Mouse (Mus musculus) liver, postnatal 0 days (tissue): Measurements from ENCODE around the gene Ccdc88c. TPM values are rescaled to one million over a fixed set of nuclear protein-coding genes. Genes with fewer than 3 reads are reported as not detected.

Experiments
- ATAC-seq: fragments of 200-750 bp; cut with Nextera tagmentation; 2 replicates; pipeline ENCODE4 v1.8.0; 2017; ENCODE audit warnings: mild to moderate bottlenecking, moderate library complexity
- DNase-seq: peaks from one replicate; pipeline ENCODE4 v3.0.0-alpha.2; 2016
- H3K27ac ChIP-seq: fragments of 300-500 bp; sonication (generic); 2 replicates; pipeline ENCODE4 v1.5.1; 2014; ENCODE audit warnings: antibody characterized with exemption, moderate library complexity, mild to moderate bottlenecking, low read depth
- H3K27me3 ChIP-seq: fragments of 300-500 bp; sonication (generic); 2 replicates; pipeline ENCODE4 v1.6.1; 2014; ENCODE audit warnings: low read length, control low read depth, mixed read lengths; ENCODE audit not compliant: insufficient read depth
- H3K36me3 ChIP-seq: fragments of 300-500 bp; sonication (generic); replicated peaks from 2 replicates; pipeline ENCODE4 v1.6.1; 2014; ENCODE audit warnings: mild to moderate bottlenecking, control low read depth, low read length, moderate library complexity, mixed read lengths; ENCODE audit not compliant: insufficient read depth
- H3K4me1 ChIP-seq: fragments of 300-500 bp; sonication (generic); 2 replicates; pipeline ENCODE4 v1.6.1; 2014; ENCODE audit warnings: antibody characterized with exemption, mild to moderate bottlenecking, control low read depth; ENCODE audit not compliant: insufficient read depth
- H3K4me2 ChIP-seq: fragments of 300-500 bp; sonication (generic); 2 replicates; pipeline ENCODE4 v1.6.1; 2014; ENCODE audit warnings: low read depth, mild to moderate bottlenecking, low read length, moderate library complexity, mixed read lengths
- H3K4me3 ChIP-seq: fragments of 300-500 bp; sonication (generic); 2 replicates; pipeline ENCODE4 v1.5.1; 2014; ENCODE audit warnings: low read depth, low read length
- H3K9ac ChIP-seq: fragments of 300-500 bp; sonication (generic); replicated peaks from 2 replicates; pipeline ENCODE4 v1.6.1; 2014; ENCODE audit warnings: mild to moderate bottlenecking, moderate library complexity
- H3K9me3 ChIP-seq: fragments of 300-500 bp; sonication (generic); 2 replicates; pipeline ENCODE4 v1.6.1; 2016; ENCODE audit warnings: mild to moderate bottlenecking, control low read depth, low read length, mixed read lengths
- CTCF ChIP-seq: sonication (generic); IDR thresholded peaks from 2 replicates; pipeline ENCODE4 v1.5.1; 2016; ENCODE audit warnings: antibody characterized with exemption, low read depth
- EP300 ChIP-seq: IDR thresholded peaks from 2 replicates; pipeline ENCODE4 v1.6.1; 2016; ENCODE audit warnings: antibody characterized with exemption, low read depth, mild to moderate bottlenecking
- WGBS: fragments of 180-500 bp; shearing (Covaris S2); extraction: QIAGEN DNeasy Blood & Tissue Kit; methylation state at CpG from one replicate; pipeline ENCODE4 v1.1.7; 2014; ENCODE audit not compliant: insufficient replicate concordance; 5-methylcytosine and 5-hydroxymethylcytosine counted together
- microRNA counts: library from miRNA; unstranded; fragments of <30 nt; microRNA quantifications from one replicate; lab custom pipeline; 2015
- microRNA-seq: library from miRNA; unstranded; fragments of <30 nt; microRNA quantifications from one replicate; pipeline ENCODE4, GENCODE M21; 2016
- polyA plus RNA-seq: library from polyadenylated mRNA; unstranded; fragments of >200 nt; fragmentation: Nextera tagmentation; extraction: Ambion mirVana; gene quantifications from 2 replicates; pipeline ENCODE4 v1.2.1, GENCODE M21; 2015

Ccdc88c gene
- polyA plus RNA-seq, 1 experiment from 2014 or later, result 4.2 TPM

- no peak overlapping the region for H3K9ac ChIP-seq
- no peak for ATAC-seq
- no peak for DNase-seq
- H3K36me3 ChIP-seq, result no peaks in the 10 kb centered on the region
- no peak overlapping the region for H3K4me2 ChIP-seq
- no peaks in the 10 kb centered on the region for H3K4me1 ChIP-seq
- TF ChIP-seq CTCF, result no peak
- H3K9me3 ChIP-seq, result no peaks in the 10 kb centered on the region
- WGBS, result 63% methylated on average over 4 of the region's 4 CpGs
- H3K4me3 ChIP-seq, result no peak overlapping the region
- no peaks in the 10 kb centered on the region for H3K27me3 ChIP-seq
- no peak overlapping the region for H3K27ac ChIP-seq
Measured at GRCm38 (mm10) chr12:100868049-100868622, 160.7 kb downstream of the Ccdc88c start.

GRCm38 (mm10) chr12:100867097-100867496 lies 161.8 kb downstream of the Ccdc88c start:
- Histone ChIP-seq H3K36me3 (no peaks in the 10 kb centered on the region), H3K9me3 (no peaks in the 10 kb centered on the region), H3K27ac (no peak overlapping the region), H3K4me3 (no peak overlapping the region), H3K9ac (no peak overlapping the region), H3K4me2 (no peak overlapping the region), H3K4me1 (no peaks in the 10 kb centered on the region), H3K27me3 (no peaks in the 10 kb centered on the region)
- DNase-seq (no peak), ATAC-seq (no peak)
- no peak for TF ChIP-seq EP300
- 83% methylated on average over 8 of the region's 8 CpGs for WGBS

- DNase-seq (no peak), ATAC-seq (no peak)
- Histone ChIP-seq H3K27me3 (no peaks in the 10 kb centered on the region), H3K4me1 (no peaks in the 10 kb centered on the region), H3K4me2 (no peak overlapping the region), H3K9ac (no peak overlapping the region), H3K9me3 (no peaks in the 10 kb centered on the region), H3K4me3 (no peak overlapping the region), H3K36me3 (no peaks in the 10 kb centered on the region), H3K27ac (no peak overlapping the region)
- whole genome bisulfite sequencing, result 69% methylated on average over 11 of the region's 11 CpGs
- TF ChIP-seq EP300 (no peak), CTCF (no peak)
Measured at GRCm38 (mm10) chr12:100865509-100866078, 163.3 kb downstream of the Ccdc88c start.

GRCm38 (mm10) chr12:100865072-100865471 lies 163.8 kb downstream of the Ccdc88c start:
- H3K4me1 ChIP-seq, result no peaks in the 10 kb centered on the region
- TF ChIP-seq EP300 (no peak), CTCF (no peak)
- no peak overlapping the region for H3K4me3 ChIP-seq
- ATAC-seq (no peak), DNase-seq (no peak)
- no peaks in the 10 kb centered on the region for H3K27me3 ChIP-seq
- H3K4me2 ChIP-seq, result no peak overlapping the region
- no peaks in the 10 kb centered on the region for H3K9me3 ChIP-seq
- H3K36me3 ChIP-seq, result no peaks in the 10 kb centered on the region
- no peak overlapping the region for H3K27ac ChIP-seq
- no peak overlapping the region for H3K9ac ChIP-seq

GRCm38 (mm10) chr12:100862856-100863446 lies 165.9 kb downstream of the Ccdc88c start:
- Histone ChIP-seq H3K4me2 (no peak overlapping the region), H3K36me3 (no peaks in the 10 kb centered on the region), H3K4me1 (no peaks in the 10 kb centered on the region), H3K9ac (no peak overlapping the region), H3K9me3 (no peaks in the 10 kb centered on the region), H3K27me3 (no peaks in the 10 kb centered on the region), H3K4me3 (no peak overlapping the region), H3K27ac (no peak overlapping the region)
- TF ChIP-seq CTCF, result no peak
- no peak for TF ChIP-seq EP300
- 78% methylated on average over 3 of the region's 3 CpGs for WGBS
- peak; percentile 48 for DNase-seq
- peak; percentile 93 for ATAC-seq

- no peak for TF ChIP-seq EP300
- no peak for TF ChIP-seq CTCF
- no peaks in the 10 kb centered on the region for H3K4me1 ChIP-seq
- WGBS, result 34% methylated on average over 3 of the region's 3 CpGs
- H3K4me2 ChIP-seq, result no peak overlapping the region
- DNase-seq (no peak), ATAC-seq (0 out of 2 replicates have a peak, but pooled peaks have one; percentile 29)
- H3K36me3 ChIP-seq, result no peaks in the 10 kb centered on the region
- no peaks in the 10 kb centered on the region for H3K9me3 ChIP-seq
- H3K4me3 ChIP-seq, result no peak overlapping the region
- H3K9ac ChIP-seq, result no peak overlapping the region
- H3K27me3 ChIP-seq, result no peaks in the 10 kb centered on the region
- H3K27ac ChIP-seq, result no peak overlapping the region
Measured at GRCm38 (mm10) chr12:100862272-100862671, 166.6 kb downstream of the Ccdc88c start.

MicroRNA genes within 50 kb of the gene (microRNA counts, 519-probe panel; counts per million panel counts)
- not detected for microRNA mmu-miR-1190 (lab: Ali Mortazavi, UCI)

Small RNA genes within 50 kb of the gene (microRNA-seq; reads per million reads assigned to microRNA genes)
- not detected for gene Mir1190

Other genes with a start within 250 kb of the Ccdc88c start
- 1.8 and 1.9 TPM in 2 replicates for gene Dglucy, start 250.0 kb downstream of the Ccdc88c start, polyA plus RNA-seq
- gene Gpr68, start 120.9 kb downstream of the Ccdc88c start, polyA plus RNA-seq, result 0.12 and 0.33 TPM in 2 replicates
- 14.1 and 15.2 TPM in 2 replicates for gene Ppp4r3a, start 54.6 kb upstream of the Ccdc88c start, polyA plus RNA-seq